Mouse (Mus musculus): ENCODE measurements at regions not wholly inside any gene's neighbourhood (a gene's known extent, or its start where the extent isn't known, plus 50 kb on each side); places are given as distances from the start of the nearest gene placed in this dataset.

- no peak overlapping the region for H3K4me2 ChIP-seq
- H3K4me3 ChIP-seq = no peak overlapping the region
- no peak overlapping the region for H3K9ac ChIP-seq
- 50% methylated on average over 7 of the region's 7 CpGs for WGBS
- no peaks in the 10 kb centered on the region for H3K4me1 ChIP-seq
- ATAC-seq (ENCODE audit: borderline replicate concordance, extremely low read depth, low FRiP score, low TSS enrichment) = peak; percentile 95
- no peaks in the 10 kb centered on the region for H3K36me3 ChIP-seq
- H3K9me3 ChIP-seq = no peaks in the 10 kb centered on the region
- H3K27me3 ChIP-seq = no peaks in the 10 kb centered on the region
- peak overlapping the region; percentile 57 for H3K27ac ChIP-seq
Observed at GRCm38 (mm10) chr4:37974891-37975448, 1023.4 kb upstream of the Lingo2 start.
